Mouse (Mus musculus) liver, postnatal 0 days (tissue): ENCODE results near the gene Dph3.

Experiments used
- CTCF ChIP-seq: sonication (generic); IDR thresholded peaks from 2 replicates; pipeline ENCODE4 v1.5.1; 2016; ENCODE audit warnings: antibody characterized with exemption, low read depth
- EP300 ChIP-seq: IDR thresholded peaks from 2 replicates; pipeline ENCODE4 v1.6.1; 2016; ENCODE audit warnings: antibody characterized with exemption, low read depth, mild to moderate bottlenecking

DNA sequence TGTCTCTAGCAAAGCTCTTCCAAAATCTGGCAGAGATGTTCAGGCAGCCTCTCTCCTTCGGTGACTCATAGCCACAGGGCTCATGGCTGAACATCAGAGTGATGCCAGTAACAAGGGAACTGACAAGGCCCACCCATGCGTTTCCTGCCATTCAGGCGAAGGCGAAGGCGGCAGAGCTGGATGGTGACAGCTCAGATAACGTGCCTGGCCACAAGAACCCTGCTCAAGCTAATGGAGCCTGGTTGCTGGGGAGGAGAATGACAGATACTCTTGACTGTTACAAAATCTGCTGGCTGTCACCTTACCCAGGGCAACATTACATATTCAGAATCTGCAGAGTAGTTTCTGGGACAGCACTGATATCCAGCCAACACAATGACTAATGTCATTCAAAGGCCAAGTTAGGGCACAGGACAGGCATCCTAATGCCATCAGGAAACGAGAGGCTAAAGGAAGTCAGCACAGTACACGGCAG lies 12.3 kb downstream of the Dph3 start:
- TF ChIP-seq CTCF, result no peak
- no peak for TF ChIP-seq EP300
